Mouse (Mus musculus) intestine, embryonic 14.5 days (tissue): ENCODE data around the gene Fbxw21. TPM values are rescaled to one million over a fixed set of nuclear protein-coding genes. Genes with fewer than 3 reads are reported as not detected.

Experiments used
- ATAC-seq: fragments of 200-750 bp; cut with Nextera tagmentation; replicated peaks from 2 replicates; pipeline ENCODE4 v1.8.0; 2017; ENCODE audit warnings: low read depth, moderate number of reproducible peaks, moderate TSS enrichment, moderate library complexity; ENCODE audit not compliant: low FRiP score, low TSS enrichment
- DNase-seq: peaks from one replicate; pipeline ENCODE4 v3.0.0-alpha.2; 2018; ENCODE audit warnings: low spot score
- H3K27ac ChIP-seq: fragments of 300-500 bp; sonication (generic); 2 replicates; pipeline ENCODE4 v1.5.1; 2014; ENCODE audit warnings: low read depth, mild to moderate bottlenecking, control low read depth
- H3K27me3 ChIP-seq: fragments of 300-500 bp; sonication (generic); replicated peaks from 2 replicates; pipeline ENCODE4 v1.6.1; 2014; ENCODE audit warnings: low read length, control low read depth; ENCODE audit not compliant: control insufficient read depth, insufficient read depth
- H3K36me3 ChIP-seq: fragments of 300-500 bp; sonication (generic); 2 replicates; pipeline ENCODE4 v1.6.1; 2014; ENCODE audit warnings: low read length, control low read depth; ENCODE audit not compliant: control insufficient read depth, insufficient read depth
- H3K4me1 ChIP-seq: fragments of 300-500 bp; sonication (generic); replicated peaks from 2 replicates; pipeline ENCODE4 v1.6.1; 2014; ENCODE audit warnings: low read length, control low read depth, mixed read lengths; ENCODE audit not compliant: control insufficient read depth, insufficient read depth
- H3K4me2 ChIP-seq: fragments of 300-500 bp; sonication (generic); 2 replicates; pipeline ENCODE4 v1.6.1; 2014; ENCODE audit warnings: low read length
- H3K4me3 ChIP-seq: fragments of 300-500 bp; sonication (generic); 2 replicates; pipeline ENCODE4 v1.5.1; 2014; ENCODE audit warnings: low read depth, low read length, control low read depth, mixed read lengths
- H3K9ac ChIP-seq: fragments of 300-500 bp; sonication (generic); 2 replicates; pipeline ENCODE4 v1.6.1; 2014; ENCODE audit warnings: mild to moderate bottlenecking, low read length
- H3K9me3 ChIP-seq: fragments of 300-500 bp; sonication (generic); 2 replicates; pipeline ENCODE4 v1.6.1; 2016; ENCODE audit warnings: low read length, control low read depth; ENCODE audit not compliant: control insufficient read depth
- WGBS: fragments of 180-500 bp; shearing (Covaris S2); extraction: QIAGEN DNeasy Blood & Tissue Kit; methylation state at CpG from one replicate; pipeline ENCODE4 v1.1.7; 2014; 5-methylcytosine and 5-hydroxymethylcytosine counted together
- polyA plus RNA-seq: library from polyadenylated mRNA; unstranded; fragments of >200 nt; fragmentation: Nextera tagmentation; extraction: Ambion mirVana; gene quantifications from 2 replicates; pipeline ENCODE4 v1.2.1, GENCODE M21; 2014

Gene Fbxw21
- polyA plus RNA-seq, 1 experiment from 2014 or later, result not detected

- 40% methylated on average over 6 of the region's 6 CpGs for WGBS
- no peaks in the 10 kb centered on the region for H3K9me3 ChIP-seq
- H3K27ac ChIP-seq, result no peak overlapping the region
- peaks cover 34% of the 10 kb centered on the region for H3K4me1 ChIP-seq
- no peaks in the 10 kb centered on the region for H3K27me3 ChIP-seq
- H3K4me2 ChIP-seq, result no peak overlapping the region
- DNase-seq, result no peak
- no peak overlapping the region for H3K9ac ChIP-seq
- no peak for ATAC-seq
- H3K4me3 ChIP-seq, result no peak overlapping the region
- H3K36me3 ChIP-seq, result peaks cover 22% of the 10 kb centered on the region; the same call in 1 of the 2 replicates
Observed at GRCm38 (mm10) chr9:109092799-109093198, 69.0 kb downstream of the Fbxw21 start.

GRCm38 (mm10) chr9:109091802-109092201 lies 70.0 kb downstream of the Fbxw21 start:
- DNase-seq, result no peak
- Histone ChIP-seq H3K27ac (no peak overlapping the region), H3K27me3 (no peaks in the 10 kb centered on the region), H3K36me3 (peaks cover 22% of the 10 kb centered on the region; the same call in 1 of the 2 replicates), H3K4me3 (no peak overlapping the region), H3K9me3 (no peaks in the 10 kb centered on the region), H3K9ac (no peak overlapping the region), H3K4me2 (no peak overlapping the region), H3K4me1 (peaks cover 24% of the 10 kb centered on the region)
- no peak for ATAC-seq
- 86% methylated on average over 8 of the region's 8 CpGs for WGBS

GRCm38 (mm10) chr9:109090446-109090845 lies 71.4 kb downstream of the Fbxw21 start:
- Histone ChIP-seq H3K36me3 (peaks cover 22% of the 10 kb centered on the region; the same call in 1 of the 2 replicates), H3K9ac (no peak overlapping the region), H3K4me1 (peaks cover 19% of the 10 kb centered on the region), H3K27ac (no peak overlapping the region), H3K4me3 (no peak overlapping the region), H3K9me3 (no peaks in the 10 kb centered on the region), H3K4me2 (no peak overlapping the region), H3K27me3 (no peaks in the 10 kb centered on the region)
- ATAC-seq (no peak), DNase-seq (no peak)
- WGBS, result 73% methylated on average over 15 of the region's 15 CpGs

Other genes with a start within 250 kb of the Fbxw21 start
- not detected in 2 replicates for gene Tmem89, start 247.4 kb downstream of the Fbxw21 start, polyA plus RNA-seq
- gene Uqcrc1, start 225.4 kb downstream of the Fbxw21 start, polyA plus RNA-seq, result 522 and 561 TPM in 2 replicates
- 1.7 and 1.8 TPM in 2 replicates for gene Col7a1, start 208.5 kb downstream of the Fbxw21 start, polyA plus RNA-seq
- 0.37 TPM in 1 of 2 replicates, not detected in the other for gene Ucn2, start 176.0 kb downstream of the Fbxw21 start, polyA plus RNA-seq
- 10.2 and 11.3 TPM in 2 replicates for gene Pfkfb4, start 170.3 kb downstream of the Fbxw21 start, polyA plus RNA-seq
- 80.8 and 85.8 TPM in 2 replicates for gene Shisa5, start 123.5 kb downstream of the Fbxw21 start, polyA plus RNA-seq
- gene Trex1, start 102.3 kb downstream of the Fbxw21 start, polyA plus RNA-seq, result 12.8 and 13.8 TPM in 2 replicates
- gene Atrip, start 87.9 kb downstream of the Fbxw21 start, polyA plus RNA-seq, result 27.7 and 28.2 TPM in 2 replicates
- 12.9 and 14.5 TPM in 2 replicates for gene Ccdc51, start 79.5 kb downstream of the Fbxw21 start, polyA plus RNA-seq
- gene Tma7, start 79.5 kb downstream of the Fbxw21 start, polyA plus RNA-seq, result 682 and 702 TPM in 2 replicates
- gene Plxnb1, start 66.7 kb downstream of the Fbxw21 start, polyA plus RNA-seq, result 10.8 and 11.7 TPM in 2 replicates
- gene Fbxw13, start 33.9 kb upstream of the Fbxw21 start, polyA plus RNA-seq, result not detected in 2 replicates
- gene Fbxw20, start 72.7 kb upstream of the Fbxw21 start, polyA plus RNA-seq, result not detected in 2 replicates
- gene Fbxw14, start 125.6 kb upstream of the Fbxw21 start, polyA plus RNA-seq, result not detected in 2 replicates
- gene Fbxw28, start 177.6 kb upstream of the Fbxw21 start, polyA plus RNA-seq, result not detected in 2 replicates
- not detected in 2 replicates for gene Fbxw22, start 242.3 kb upstream of the Fbxw21 start, polyA plus RNA-seq